Mouse (Mus musculus): ENCODE measurements around the gene Timm44. TPM values are rescaled to one million over a fixed set of nuclear protein-coding genes. Genes with fewer than 3 reads are reported as not detected.

Gene Timm44
- polyA plus RNA-seq, 1 experiment from 2014 or later = 41.5 TPM

- peak overlapping the region; percentile 53; the same call in 1 of the 2 replicates for H3K9ac ChIP-seq
- H3K4me2 ChIP-seq = peak overlapping the region; percentile 41
- H3K27ac ChIP-seq = no peak overlapping the region
- H3K4me3 ChIP-seq = no peak overlapping the region
- H3K4me1 ChIP-seq (replicated peaks) = peaks cover 6% of the 10 kb centered on the region; the same call in 1 of the 2 replicates
- peaks cover 53% of the 10 kb centered on the region for H3K27me3 ChIP-seq
- no peaks in the 10 kb centered on the region for H3K36me3 ChIP-seq
- 0 out of 2 replicates have a peak, but pooled peaks have one; percentile 36 for ATAC-seq (ENCODE audit: low FRiP score)
- H3K9me3 ChIP-seq = no peaks in the 10 kb centered on the region
- WGBS = 21% methylated on average over 4 of the region's 4 CpGs
Observed at GRCm38 (mm10) chr8:4226323-4226722, 49.4 kb downstream of the Timm44 start.

GRCm38 (mm10) chr8:4222059-4222458, 53.7 kb downstream of the Timm44 start:
- Histone ChIP-seq H3K4me3 (no peak overlapping the region), H3K4me1 (replicated peaks) (peaks cover 13% of the 10 kb centered on the region), H3K27ac (no peak overlapping the region), H3K9me3 (no peaks in the 10 kb centered on the region), H3K4me2 (no peak overlapping the region), H3K9ac (no peak overlapping the region), H3K27me3 (peaks cover 32% of the 10 kb centered on the region), H3K36me3 (no peaks in the 10 kb centered on the region)
- no peak for ATAC-seq (ENCODE audit: low FRiP score)

GRCm38 (mm10) chr8:4219617-4220016, 56.1 kb downstream of the Timm44 start:
- Histone ChIP-seq H3K27me3 (peaks cover 9% of the 10 kb centered on the region; the same call in 1 of the 2 replicates), H3K4me1 (replicated peaks) (peaks cover 24% of the 10 kb centered on the region), H3K4me2 (no peak overlapping the region), H3K36me3 (peaks cover 6% of the 10 kb centered on the region), H3K4me3 (no peak overlapping the region), H3K27ac (no peak overlapping the region), H3K9ac (no peak overlapping the region), H3K9me3 (no peaks in the 10 kb centered on the region)
- ATAC-seq (ENCODE audit: low FRiP score) = no peak
- 96% methylated on average over 3 of the region's 3 CpGs for WGBS

- ATAC-seq (ENCODE audit: low FRiP score) = peak; percentile 93
- peak within 1 kb of the TSS; percentile 87 for H3K4me2 ChIP-seq
- peaks cover 10% of the 10 kb centered on the region for H3K36me3 ChIP-seq
- H3K4me1 ChIP-seq (replicated peaks) = peaks cover 45% of the 10 kb centered on the region
- no peaks in the 10 kb centered on the region for H3K9me3 ChIP-seq
- peak within 1 kb of the TSS; percentile 97 for H3K27ac ChIP-seq
- H3K27me3 ChIP-seq = 0 out of 2 replicates have a peak, but pooled peaks cover 4% of the 10 kb centered on the region
- WGBS = 1% methylated on average over 44 of the region's 44 CpGs
- peak within 1 kb of the TSS; percentile 68 for H3K4me3 ChIP-seq
- peak within 1 kb of the TSS; percentile 93 for H3K9ac ChIP-seq
Observed at GRCm38 (mm10) chr8:4216791-4217621, 58.7 kb downstream of the Timm44 start, which contains the start of gene Prr36. Gene Prr36 (minus strand): TSS chr8:4217459.

GRCm38 (mm10) chr8:4216296-4216695, 59.4 kb downstream of the Timm44 start:
- H3K9ac ChIP-seq = peak overlapping the region; percentile 93
- H3K9me3 ChIP-seq = no peaks in the 10 kb centered on the region
- peak; percentile 4; the same call in 1 of the 2 replicates for ATAC-seq (ENCODE audit: low FRiP score)
- WGBS = 2% methylated on average over 18 of the region's 18 CpGs
- H3K36me3 ChIP-seq = peaks cover 12% of the 10 kb centered on the region
- H3K4me2 ChIP-seq = peak overlapping the region; percentile 87
- 0 out of 2 replicates have a peak, but pooled peaks cover 2% of the 10 kb centered on the region for H3K27me3 ChIP-seq
- H3K27ac ChIP-seq = peak overlapping the region; percentile 97
- peak overlapping the region; percentile 68 for H3K4me3 ChIP-seq
- peaks cover 50% of the 10 kb centered on the region for H3K4me1 ChIP-seq (replicated peaks)

GRCm38 (mm10) chr8:4214006-4214980, 61.4 kb downstream of the Timm44 start:
- Histone ChIP-seq H3K27ac (peak overlapping the region; percentile 63; the same call in 1 of the 2 replicates), H3K9me3 (no peaks in the 10 kb centered on the region), H3K4me2 (peak overlapping the region; percentile 87), H3K4me3 (peak overlapping the region; percentile 50), H3K36me3 (peaks cover 31% of the 10 kb centered on the region), H3K4me1 (replicated peaks) (peaks cover 59% of the 10 kb centered on the region), H3K27me3 (no peaks in the 10 kb centered on the region), H3K9ac (peak overlapping the region; percentile 93)
- no peak for ATAC-seq (ENCODE audit: low FRiP score)
- whole genome bisulfite sequencing = 10% methylated on average over 33 of the region's 33 CpGs

- peak; percentile 5 for ATAC-seq (ENCODE audit: low FRiP score)
- WGBS = 4% methylated on average over 18 of the region's 18 CpGs
- H3K4me2 ChIP-seq = peak overlapping the region; percentile 87
- H3K27ac ChIP-seq = peak overlapping the region; percentile 63
- peaks cover 62% of the 10 kb centered on the region for H3K4me1 ChIP-seq (replicated peaks)
- no peaks in the 10 kb centered on the region for H3K9me3 ChIP-seq
- H3K36me3 ChIP-seq = peaks cover 40% of the 10 kb centered on the region
- H3K27me3 ChIP-seq = no peaks in the 10 kb centered on the region
- peak overlapping the region; percentile 50 for H3K4me3 ChIP-seq
- peak overlapping the region; percentile 93 for H3K9ac ChIP-seq
Observed at GRCm38 (mm10) chr8:4213210-4214005, 62.3 kb downstream of the Timm44 start.

GRCm38 (mm10) chr8:4212809-4213209, 62.9 kb downstream of the Timm44 start:
- Histone ChIP-seq H3K9me3 (no peaks in the 10 kb centered on the region), H3K27me3 (no peaks in the 10 kb centered on the region), H3K4me2 (peak overlapping the region; percentile 87), H3K4me3 (peak overlapping the region; percentile 50), H3K27ac (peak overlapping the region; percentile 63), H3K4me1 (replicated peaks) (peaks cover 64% of the 10 kb centered on the region), H3K36me3 (peaks cover 45% of the 10 kb centered on the region), H3K9ac (peak overlapping the region; percentile 93)
- no peak for ATAC-seq (ENCODE audit: low FRiP score)
- 2% methylated on average over 25 of the region's 25 CpGs for WGBS

- H3K9ac ChIP-seq = no peak overlapping the region
- H3K4me3 ChIP-seq = no peak overlapping the region
- H3K4me2 ChIP-seq = no peak overlapping the region
- peaks cover 61% of the 10 kb centered on the region for H3K36me3 ChIP-seq
- peaks cover 12% of the 10 kb centered on the region for H3K27me3 ChIP-seq
- H3K27ac ChIP-seq = no peak overlapping the region
- 72% methylated on average over 6 of the region's 6 CpGs for WGBS
- peaks cover 73% of the 10 kb centered on the region for H3K4me1 ChIP-seq (replicated peaks)
- H3K9me3 ChIP-seq = no peaks in the 10 kb centered on the region
- ATAC-seq (ENCODE audit: low FRiP score) = no peak
Observed at GRCm38 (mm10) chr8:4211097-4211496, 64.6 kb downstream of the Timm44 start.
